Mouse (Mus musculus) monocyte, adult 2 months (primary cell): ENCODE results near the gene Abcd3.
"Not testable (repeated sequence)": the region's sequence is repeated elsewhere in the genome, so short reads cannot be mapped to it uniquely, and the experiment has no call there.

Experiments used
- DNase-seq, 2 experiments: peaks; one replicate each; pipeline ENCODE4 v3.0.0; 2022; ENCODE audit warnings: low spot score in 2 of 2, low read depth in 1 of 2

The Abcd3 gene

DNA sequence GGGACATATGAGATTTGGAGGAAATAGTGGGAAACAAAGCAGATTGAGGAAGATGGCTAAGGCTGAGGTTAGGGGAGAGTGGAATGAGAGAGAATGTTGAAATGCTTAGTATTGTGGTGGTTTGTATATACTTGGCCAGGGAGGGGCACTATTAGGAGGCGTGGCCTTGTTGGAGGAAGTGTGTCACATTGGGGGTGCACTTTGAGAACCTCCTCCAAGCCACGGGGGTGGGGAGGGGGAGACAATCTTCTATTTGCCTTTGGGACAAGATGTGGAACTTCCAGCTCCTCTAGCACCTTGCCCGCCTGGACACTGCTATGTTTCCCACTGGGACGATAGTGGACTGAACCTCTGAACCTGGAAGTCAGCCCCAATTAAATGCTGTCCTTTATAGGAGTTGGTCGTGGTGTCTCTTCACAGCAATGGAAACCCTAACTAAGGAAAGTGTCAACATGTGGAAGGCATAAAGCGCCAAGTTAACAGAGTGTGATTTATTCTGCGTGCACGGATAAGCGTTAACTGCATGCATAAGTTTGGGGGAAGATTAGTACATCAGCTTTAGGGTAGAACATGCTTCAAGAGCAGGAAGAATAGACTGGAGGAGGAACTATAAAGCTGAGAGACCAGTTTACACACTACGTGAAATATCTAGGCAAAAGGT lies 3.8 kb upstream of the Abcd3 start:
- no peak for DNase-seq

DNA sequence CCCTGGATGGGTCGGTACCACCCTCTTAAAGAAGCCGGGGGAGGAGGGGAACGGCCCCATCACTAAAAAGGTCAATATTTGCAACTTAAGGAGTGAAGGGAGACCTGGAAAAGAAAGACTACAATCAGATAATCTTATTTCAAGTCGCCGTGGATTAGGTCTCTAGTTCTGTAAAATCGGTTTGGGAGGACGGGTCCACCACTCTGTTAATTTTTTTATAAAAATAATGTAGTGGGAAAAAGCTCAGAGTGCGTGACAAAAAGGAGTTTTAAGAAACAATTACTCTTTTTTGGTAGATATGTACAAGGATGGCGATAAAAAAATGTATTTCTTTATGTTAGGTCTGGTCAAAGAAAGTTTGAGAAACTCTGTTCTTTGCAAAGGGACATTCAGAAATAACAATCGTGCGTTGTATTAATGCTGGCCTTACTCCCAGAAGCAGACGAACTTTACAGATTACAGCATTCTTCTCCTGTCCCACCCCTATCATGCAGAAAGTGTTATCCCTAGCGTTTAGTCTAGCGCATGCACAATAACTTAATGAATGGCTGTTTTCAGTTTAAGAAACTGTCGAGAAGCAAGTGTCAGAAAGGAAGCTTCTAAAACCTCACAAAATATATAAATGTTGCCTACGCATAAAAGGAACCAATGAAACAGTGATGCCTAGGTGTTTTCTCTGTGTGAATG lies 590 bp upstream of the Abcd3 start:
- no peak for DNase-seq

DNA sequence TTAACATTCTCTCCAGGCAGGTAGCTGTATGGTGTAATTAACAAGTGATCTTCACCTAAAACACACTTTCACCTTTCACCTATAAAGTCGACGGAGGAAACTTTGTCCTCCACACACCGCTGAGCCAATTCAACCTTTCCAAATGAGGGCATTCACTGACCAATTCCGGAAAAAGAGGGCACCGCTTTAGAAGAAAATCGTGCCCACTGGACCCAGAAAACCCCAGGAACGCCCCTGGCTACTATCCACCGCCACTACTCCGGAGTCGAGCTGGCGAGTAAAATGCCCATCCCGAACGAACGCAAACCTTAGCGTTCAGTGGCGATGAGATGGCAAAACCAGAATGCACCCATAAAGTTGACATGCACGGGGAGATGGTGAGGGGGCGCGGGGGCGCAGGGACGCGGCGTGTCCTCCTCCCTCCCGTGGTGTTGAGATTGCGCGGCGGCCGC lies 663 bp downstream of the Abcd3 start:
- no peak for DNase-seq

DNA sequence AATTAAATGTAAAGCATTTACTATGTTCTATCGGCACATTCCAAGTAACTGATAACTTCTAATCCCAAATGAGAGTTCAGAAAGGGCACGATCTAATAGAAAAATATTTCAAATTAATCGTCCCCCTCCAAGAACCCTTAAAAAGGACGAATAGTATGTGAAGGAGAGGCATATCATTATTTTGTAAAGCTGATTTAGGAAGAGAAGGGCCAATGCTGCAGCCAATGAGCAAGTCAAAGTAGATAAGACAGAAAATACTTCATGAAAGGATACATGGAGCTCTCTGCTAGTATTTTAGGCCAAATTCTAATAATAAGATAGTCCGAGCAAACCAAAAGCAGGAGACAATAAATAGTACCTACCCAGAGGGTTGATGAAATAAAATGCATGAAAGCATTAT lies 1.3 kb downstream of the Abcd3 start:
- DNase-seq: no peak

DNA sequence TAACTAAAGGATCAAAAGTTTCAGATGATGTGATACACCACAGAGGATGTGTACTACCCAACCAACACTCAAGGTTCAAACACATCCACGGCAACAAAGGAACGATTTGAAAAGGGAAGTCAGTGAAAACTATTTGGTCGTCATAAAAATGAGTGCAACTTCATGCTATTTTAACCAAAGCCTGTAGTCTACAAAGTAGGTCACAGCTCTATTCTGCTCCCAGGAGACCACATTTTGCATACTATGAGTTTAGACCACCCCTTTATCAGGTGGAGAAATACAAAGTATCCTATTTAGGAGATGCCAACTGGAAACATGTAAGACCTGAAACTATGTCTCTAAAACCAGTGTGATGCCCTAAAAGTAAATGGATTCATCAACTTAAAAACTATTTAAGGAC lies 6.9 kb downstream of the Abcd3 start:
- no peak for DNase-seq

DNA sequence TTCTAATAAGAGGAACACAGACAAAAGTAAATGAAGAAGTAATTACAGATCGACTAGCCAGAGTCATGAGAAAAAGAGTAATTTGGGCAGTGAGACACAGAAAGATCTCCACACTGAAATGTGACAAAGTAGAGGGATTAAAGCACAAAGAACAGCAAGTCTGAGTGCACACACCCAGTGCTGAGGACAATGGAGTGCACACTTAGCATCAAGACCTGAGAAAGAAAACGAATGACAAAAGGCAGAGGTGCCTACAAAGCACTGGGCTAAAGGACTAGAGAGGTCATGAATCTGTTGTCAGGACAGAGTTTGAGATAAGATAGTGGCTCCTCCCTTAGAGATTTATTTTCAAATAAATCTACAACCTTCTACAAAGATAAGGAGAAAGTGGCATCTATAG lies 20.9 kb downstream of the Abcd3 start:
- DNase-seq: no peak

DNA sequence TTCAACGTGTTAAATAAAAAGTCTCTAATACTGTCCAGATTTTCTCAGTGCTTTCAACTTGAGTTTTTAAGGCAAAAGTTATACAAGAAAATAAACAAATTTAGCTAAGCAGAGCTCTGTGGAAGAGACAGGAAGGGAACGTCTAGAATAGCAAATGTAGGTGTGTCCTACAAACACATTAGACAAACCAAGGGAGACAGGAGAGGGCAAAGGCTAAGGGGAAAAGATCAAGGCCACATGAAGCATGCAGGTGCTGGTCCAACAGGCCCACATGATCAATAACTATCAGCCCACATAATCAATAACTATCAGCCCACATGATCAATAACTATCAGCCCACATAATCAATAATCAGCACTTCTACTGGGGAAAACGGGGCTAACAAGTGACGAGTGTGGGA lies 22.9 kb downstream of the Abcd3 start:
- DNase-seq: no peak

DNA sequence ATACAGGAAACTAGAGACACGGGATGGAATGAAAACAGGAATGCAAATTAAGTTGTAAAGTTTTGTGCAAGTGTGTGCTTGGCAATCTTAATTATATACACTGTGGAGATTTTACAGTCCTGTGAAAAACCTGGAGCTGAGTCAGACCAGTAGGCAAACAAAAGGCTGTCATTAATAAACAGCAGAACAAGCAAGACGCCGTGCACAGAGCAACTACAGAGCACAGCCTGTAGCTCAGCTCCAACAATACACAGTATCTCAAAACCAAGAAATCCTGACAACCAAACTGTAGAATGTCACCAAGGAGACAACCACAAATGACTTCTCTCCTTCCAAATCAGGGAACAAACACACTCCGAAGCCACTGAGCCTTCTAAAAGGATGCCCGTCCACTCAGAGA lies 24.7 kb downstream of the Abcd3 start:
- no peak for DNase-seq

DNA sequence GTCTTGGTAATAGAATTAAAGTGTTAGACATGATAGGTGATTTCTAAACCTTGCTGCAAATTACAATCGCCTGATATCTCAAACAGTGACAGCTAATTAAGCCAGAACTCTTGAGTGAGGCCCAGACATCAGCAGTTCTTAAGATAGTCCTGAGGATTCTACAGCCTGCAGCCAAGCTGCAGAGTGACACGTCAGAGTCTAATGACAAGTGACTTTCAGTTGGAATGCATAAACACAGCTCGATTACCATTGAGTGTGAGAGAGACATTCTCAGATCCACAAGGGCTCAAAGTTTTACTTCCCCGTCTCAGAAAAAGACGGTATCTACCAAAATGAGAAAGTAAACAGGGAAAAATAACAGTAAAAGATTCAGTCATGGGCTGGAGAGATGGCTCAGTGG lies 25.3 kb downstream of the Abcd3 start:
- DNase-seq: no peak

DNA sequence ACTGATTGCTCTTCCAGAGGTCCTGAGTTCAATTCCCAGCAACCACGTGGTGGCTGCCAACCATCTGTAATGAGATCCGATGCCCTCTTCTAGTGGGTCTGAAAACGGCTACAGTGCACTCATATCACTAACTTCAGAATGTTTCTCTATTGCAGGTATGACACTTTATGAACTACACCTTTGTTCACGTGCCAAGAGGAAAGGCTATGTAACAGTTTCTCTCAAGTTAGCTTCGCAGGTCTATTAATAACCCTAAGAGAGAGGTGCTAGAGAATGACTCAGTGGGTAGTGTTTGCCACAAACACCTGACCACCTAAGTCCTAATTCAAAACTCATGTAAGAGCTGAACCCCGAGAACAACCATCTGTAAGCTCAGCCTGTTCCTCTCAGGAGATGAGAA lies 32.1 kb downstream of the Abcd3 start:
- no peak for DNase-seq

DNA sequence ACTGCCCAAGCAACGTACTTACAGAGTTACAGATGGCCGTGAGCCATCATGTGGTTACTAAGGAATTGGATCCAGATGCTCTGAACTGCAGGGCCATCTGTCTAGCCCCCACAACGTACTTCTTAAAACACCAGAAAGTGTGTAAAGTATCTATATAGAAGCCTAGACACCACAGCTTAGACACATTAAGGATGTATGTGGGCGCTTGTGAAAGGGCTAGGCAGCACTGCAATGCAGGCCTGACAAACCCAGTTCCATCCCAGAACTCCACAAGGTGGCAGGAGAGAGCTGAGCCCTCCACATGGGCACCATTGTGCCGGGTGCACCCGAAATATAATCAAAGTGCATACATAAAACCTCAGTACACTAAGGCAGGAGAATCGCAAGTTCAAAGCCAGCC lies 37.2 kb downstream of the Abcd3 start:
- no peak for DNase-seq

DNA sequence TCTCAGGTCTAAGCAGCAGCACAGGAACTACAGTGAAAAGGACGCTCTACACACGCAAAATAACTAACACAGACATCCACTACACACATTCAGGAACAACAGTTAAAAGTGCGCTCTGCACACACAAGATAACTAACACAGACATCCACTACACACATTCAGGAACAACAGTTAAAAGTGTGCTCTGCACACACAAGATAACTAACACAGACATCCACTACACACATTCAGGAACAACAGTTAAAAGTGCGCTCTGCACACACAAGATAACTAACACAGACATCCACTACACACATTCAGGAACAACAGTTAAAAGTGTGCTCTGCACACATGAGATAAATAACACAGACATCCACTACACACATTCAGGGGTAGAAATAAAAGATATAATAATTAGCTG lies 41.8 kb downstream of the Abcd3 start:
- DNase-seq: not testable (repeated sequence)

DNA sequence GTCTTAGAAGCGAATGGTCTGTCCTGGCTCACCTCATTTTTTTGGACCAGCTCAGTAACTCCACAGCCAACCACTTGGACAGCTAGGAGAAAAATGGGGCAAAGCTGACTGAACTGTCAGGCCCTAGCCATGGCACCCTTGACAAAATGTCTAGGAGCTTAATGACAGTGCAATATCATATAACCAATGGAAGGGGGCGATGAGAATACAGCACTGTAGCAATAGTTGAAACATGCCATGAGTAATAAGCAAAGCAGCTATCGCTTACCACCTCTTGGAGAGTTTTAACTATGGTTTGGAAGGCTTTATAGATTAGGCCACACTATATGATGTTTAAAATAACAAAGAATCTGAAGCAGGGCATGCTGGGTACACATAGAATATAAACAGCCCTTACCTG lies 46.3 kb downstream of the Abcd3 start:
- no peak for DNase-seq

DNA sequence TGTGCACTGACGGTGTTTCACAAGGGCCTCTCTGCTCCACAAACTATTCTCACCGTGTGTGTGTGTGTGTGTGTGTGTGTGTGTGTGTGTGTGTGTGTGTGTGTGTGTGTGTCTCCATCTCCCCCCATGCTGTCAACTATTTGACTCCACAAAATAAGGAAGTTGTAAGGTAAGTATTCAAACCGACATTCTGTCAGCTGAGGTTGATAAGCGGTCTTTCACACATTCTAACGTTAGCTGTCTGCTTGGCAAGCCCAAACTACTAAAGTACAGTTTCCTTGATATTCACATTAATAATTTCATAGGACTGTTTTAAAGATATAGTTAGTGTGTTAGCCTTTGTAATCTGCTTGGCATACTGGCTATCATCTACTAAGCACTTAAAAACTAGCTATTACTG lies 48.3 kb downstream of the Abcd3 start:
- DNase-seq: no peak

DNA sequence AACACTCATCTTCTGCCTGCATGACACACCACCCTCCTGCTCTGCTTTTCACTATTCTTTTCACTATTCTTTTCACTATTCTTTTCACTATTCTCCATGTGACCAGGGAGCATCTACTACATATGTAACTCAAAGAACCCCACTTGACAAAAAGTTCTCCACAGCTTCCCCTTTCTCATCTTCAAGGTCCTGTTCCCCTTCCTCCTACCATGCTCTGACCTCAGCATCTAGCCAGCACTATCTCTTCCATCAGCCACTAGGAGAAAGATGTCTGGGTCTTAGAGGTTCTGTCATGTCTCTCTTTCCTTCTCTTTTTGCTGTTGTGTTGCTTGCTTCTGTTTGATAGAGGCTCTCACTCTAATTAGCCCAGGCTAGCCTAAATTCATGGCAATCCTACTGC lies 49.1 kb downstream of the Abcd3 start:
- DNase-seq: no peak

DNA sequence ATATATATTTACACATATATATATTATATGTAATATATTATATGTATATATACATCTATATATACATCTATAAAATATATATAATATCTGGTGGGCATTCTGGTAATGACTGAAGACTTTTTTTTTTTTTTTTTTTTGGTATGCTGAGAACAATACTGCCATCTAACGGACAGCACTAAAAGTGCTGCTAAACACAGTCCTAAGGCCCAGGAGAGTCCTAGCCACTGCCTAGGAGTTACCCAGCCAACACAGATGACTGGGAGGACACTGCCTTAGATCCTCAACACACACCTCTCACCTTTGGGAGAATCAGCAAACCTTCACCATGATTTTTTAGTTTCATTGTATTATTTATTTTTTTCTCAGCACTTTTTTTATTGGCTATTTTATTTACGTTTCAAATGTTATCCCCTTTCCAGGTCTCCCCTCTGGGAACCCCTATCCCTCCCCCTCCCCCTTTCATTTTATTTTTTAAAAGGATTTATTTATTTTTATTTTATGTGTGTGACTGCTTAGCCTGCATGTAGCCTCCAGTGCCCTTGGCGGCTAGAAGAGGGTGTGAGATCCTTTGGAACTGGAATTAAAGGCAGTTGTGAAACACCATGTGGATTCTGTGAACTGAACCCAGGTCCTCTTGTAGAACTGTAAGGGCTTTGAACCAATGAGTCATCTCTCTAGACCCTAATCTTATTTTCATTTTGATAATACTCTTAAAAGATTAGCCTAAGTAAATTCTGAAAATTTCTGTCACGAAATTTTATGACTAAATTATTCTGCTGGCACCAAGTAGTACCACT lies 52.8 kb downstream of the Abcd3 start:
- no peak for DNase-seq

DNA sequence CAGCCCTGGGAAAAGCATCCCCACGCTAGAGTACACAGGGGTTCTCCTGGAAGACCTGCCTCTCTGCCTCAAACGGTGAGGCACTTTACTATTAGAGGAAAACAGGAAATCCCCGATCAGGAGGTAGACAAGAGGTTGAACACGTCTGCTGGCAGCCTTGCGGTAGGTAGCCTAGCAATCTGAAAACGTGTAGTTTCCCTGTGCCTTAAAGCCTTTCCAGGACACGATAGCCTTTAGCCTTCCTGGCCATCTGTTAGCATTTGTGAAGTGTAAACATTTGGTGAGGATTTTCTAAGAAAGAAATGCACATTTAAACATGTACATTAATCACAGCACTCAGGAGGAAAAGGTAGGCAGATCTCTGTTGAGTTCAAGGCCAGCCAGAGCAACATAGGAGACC lies 56.7 kb downstream of the Abcd3 start:
- no peak for DNase-seq

DNA sequence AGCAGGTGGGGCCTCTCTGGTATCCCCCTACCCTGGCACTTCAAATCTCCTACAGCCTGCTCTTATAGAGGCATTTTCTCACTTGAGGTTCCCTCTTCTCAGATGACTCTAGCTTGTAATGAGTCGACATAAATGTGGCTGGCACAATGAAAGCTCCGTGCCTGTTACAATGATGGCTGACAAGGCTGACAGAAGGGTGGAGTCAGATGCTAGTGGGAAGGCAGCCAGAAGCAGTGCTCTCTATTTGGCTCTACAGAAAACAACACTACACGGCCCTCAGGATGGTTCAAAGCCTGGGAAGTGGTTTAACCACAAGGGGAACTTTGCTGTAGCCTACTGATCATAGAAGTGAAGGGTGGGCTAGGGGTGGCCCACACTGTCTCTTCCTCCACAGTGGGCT lies 60.0 kb downstream of the Abcd3 start:
- no peak for DNase-seq

DNA sequence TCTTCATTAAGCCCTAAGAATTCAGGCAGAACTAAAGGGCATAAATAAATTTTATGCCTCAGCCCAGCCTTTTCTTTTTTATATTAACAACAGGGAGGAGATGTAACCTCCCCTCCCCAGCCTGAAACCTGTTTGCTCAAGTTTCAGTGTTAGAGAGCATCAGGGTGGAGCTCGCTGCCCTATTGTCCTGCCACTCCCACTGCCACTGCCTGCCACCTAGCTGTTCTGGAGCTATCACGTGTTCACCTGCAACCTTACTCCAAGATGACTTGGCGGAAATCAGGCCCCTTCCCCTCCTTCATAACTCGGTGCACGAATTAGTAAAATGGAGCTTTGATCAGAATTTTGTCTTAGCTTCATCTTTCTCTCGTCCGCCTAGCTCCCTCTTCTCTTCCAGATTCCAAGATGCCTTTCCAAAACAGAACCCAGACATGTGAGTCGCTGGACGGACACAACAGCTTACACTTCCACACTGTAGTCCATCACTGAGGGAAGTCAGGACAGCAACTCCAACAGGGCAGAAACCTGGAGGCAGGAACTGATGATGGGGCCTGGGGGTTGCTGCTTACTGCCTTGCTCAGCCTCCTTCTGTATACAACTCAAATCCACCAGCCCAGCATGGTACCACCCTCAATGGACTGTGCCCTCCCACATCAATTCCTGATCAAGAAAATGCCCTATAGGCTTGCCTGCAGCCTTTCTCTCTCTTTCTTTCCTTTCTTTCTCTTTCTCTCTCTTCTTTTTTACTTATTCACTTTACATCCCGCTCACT lies 60.6 kb downstream of the Abcd3 start:
- DNase-seq: not testable (repeated sequence)

DNA sequence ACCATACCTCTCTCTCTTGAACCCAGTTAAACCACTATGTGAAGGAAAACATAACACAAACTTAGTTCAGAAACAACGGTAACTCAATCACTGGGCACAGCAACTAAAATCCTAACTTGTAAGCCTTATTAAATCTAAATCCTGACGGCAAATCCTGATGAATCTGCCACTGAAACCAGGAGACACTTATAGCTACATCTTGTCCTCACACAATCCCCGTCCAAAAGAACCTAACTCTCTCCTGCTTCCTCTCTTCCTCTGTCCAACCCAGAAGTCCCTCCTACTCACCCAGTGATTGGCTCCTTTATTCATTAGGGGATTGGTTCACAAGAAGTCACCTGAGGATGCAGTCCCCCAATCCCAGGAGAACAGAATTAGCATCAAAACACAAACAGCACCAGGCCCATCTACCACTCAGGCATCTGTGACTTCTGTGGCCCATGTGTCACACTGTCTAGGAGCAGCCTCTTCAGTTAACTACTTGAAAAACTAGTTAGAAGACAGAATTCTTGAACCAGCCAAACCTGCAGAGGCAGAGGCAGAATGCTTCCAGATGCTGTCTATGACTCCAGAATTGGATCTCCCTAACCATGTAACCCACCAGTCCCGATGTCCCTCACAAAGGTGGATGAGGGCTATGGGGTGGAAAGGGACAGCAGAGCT lies 73.8 kb downstream of the Abcd3 start:
- DNase-seq: not testable (repeated sequence)
